16 mouse cellular contexts compared by ENCODE assay signal in the genomic region with DNA sequence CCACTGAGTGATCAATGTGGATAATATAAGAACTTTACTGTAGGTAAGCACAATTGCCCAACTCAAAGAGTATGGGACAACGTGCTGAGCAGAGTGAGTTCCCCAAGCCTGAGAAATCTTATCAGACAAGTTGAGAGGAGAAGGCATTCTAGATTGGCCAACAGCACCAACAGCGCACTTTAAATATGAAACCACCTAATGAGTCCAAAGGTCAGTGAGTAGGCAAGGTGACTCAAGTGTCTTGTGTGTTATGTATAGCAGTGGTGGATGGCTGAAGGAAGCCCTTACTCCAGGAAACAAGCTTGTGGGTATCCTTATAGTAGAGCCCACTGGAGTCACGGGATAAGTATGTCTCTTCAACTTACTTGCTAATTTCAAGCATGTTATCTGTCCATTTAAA. TPM values are rescaled to one million over a fixed set of nuclear protein-coding genes. Genes with fewer than 3 reads are reported as not detected.
"Had no signal": no experiment of that assay in that cellular context is flagged by ENCODE, and none has a peak within 500 bp of the region (broad histone marks: within the 10 kb centered on the region; RNA-seq: fewer than 3 reads in every experiment).

No protein-coding gene starts in this region.

- H3K4me2 ChIP-seq: heart, embryonic 11.5 days; heart, embryonic 13.5 days; heart, embryonic 15.5 days; hindbrain, embryonic 13.5 days; hindbrain, embryonic 15.5 days; kidney, embryonic 15.5 days; limb, embryonic 12.5 days; liver, embryonic 11.5 days; liver, embryonic 13.5 days had no signal

- H3K4me3 ChIP-seq: gastrocnemius, adult 2 months; heart, adult 2 months; heart, embryonic 13.5 days; heart, embryonic 15.5 days; hindbrain, embryonic 13.5 days; hindbrain, embryonic 15.5 days; kidney, embryonic 15.5 days; left cerebral cortex, adult 2 months; limb, embryonic 10.5 days; limb, embryonic 12.5 days; liver, embryonic 13.5 days had no signal

- H3K9me3 ChIP-seq: heart, embryonic 13.5 days; heart, embryonic 15.5 days; hindbrain, embryonic 13.5 days; hindbrain, embryonic 15.5 days; kidney, embryonic 15.5 days; limb, embryonic 10.5 days; limb, embryonic 12.5 days; liver, embryonic 13.5 days had no signal

- H3K27ac ChIP-seq: gastrocnemius, adult 2 months; heart, adult 2 months; heart, embryonic 13.5 days; heart, embryonic 15.5 days; hindbrain, embryonic 13.5 days; hindbrain, embryonic 15.5 days; hindbrain, postnatal 0 days; kidney, embryonic 15.5 days; kidney, postnatal 0 days; left cerebral cortex, adult 2 months; limb, embryonic 10.5 days; limb, embryonic 12.5 days; liver, embryonic 13.5 days had no signal

- H3K27me3 ChIP-seq: heart, embryonic 13.5 days; heart, embryonic 15.5 days; hindbrain, embryonic 13.5 days; hindbrain, embryonic 15.5 days; kidney, embryonic 15.5 days; limb, embryonic 12.5 days; liver, embryonic 13.5 days had no signal

- H3K9ac ChIP-seq: heart, embryonic 13.5 days; heart, embryonic 15.5 days; hindbrain, embryonic 13.5 days; hindbrain, embryonic 15.5 days; kidney, embryonic 15.5 days; limb, embryonic 12.5 days; liver, embryonic 13.5 days had no signal

- ATAC-seq: hindbrain, postnatal 0 days had no signal

- H3K4me1 ChIP-seq: heart, embryonic 13.5 days; heart, embryonic 15.5 days; liver, embryonic 13.5 days had no signal

- H3K36me3 ChIP-seq: heart, embryonic 13.5 days; heart, embryonic 15.5 days; hindbrain, embryonic 13.5 days; hindbrain, embryonic 15.5 days; kidney, embryonic 15.5 days; limb, embryonic 10.5 days; limb, embryonic 12.5 days; liver, embryonic 13.5 days had no signal

RNA-seq across cellular contexts. Expression of a gene that starts 38.7 kb away (rescaled TPM):
- total RNA-seq: hematopoietic stem cell, adult 5-6 weeks had no signal
